Mouse (Mus musculus) stomach, embryonic 14.5 days (tissue): ENCODE results near the gene Adipor1. TPM values are rescaled to one million over a fixed set of nuclear protein-coding genes. Genes with fewer than 3 reads are reported as not detected.

Source experiments
- ATAC-seq: fragments of 200-750 bp; cut with Nextera tagmentation; 2 replicates; pipeline ENCODE4 v1.8.0; 2017; ENCODE audit warnings: low read depth, moderate TSS enrichment; ENCODE audit not compliant: insufficient number of reproducible peaks, insufficient read depth, low FRiP score
- H3K27ac ChIP-seq: fragments of 300-500 bp; sonication (generic); 2 replicates; pipeline ENCODE4 v1.5.1; 2014; ENCODE audit warnings: mild to moderate bottlenecking, low read length, moderate library complexity, mixed read lengths
- H3K27me3 ChIP-seq: fragments of 300-500 bp; sonication (generic); 2 replicates; pipeline ENCODE4 v1.6.1; 2014; ENCODE audit warnings: low read length, control low read depth, mixed read lengths; ENCODE audit not compliant: control insufficient read depth, insufficient read depth
- H3K36me3 ChIP-seq: fragments of 300-500 bp; sonication (generic); 2 replicates; pipeline ENCODE4 v1.6.1; 2014; ENCODE audit warnings: mild to moderate bottlenecking, control low read depth, low read length, moderate library complexity, mixed read lengths; ENCODE audit not compliant: control insufficient read depth, insufficient read depth
- H3K4me1 ChIP-seq: fragments of 300-500 bp; sonication (generic); 2 replicates; pipeline ENCODE4 v1.6.1; 2014; ENCODE audit warnings: low read length, control low read depth, mixed read lengths; ENCODE audit not compliant: control insufficient read depth, insufficient read depth
- H3K4me2 ChIP-seq: fragments of 300-500 bp; sonication (generic); replicated peaks from 2 replicates; pipeline ENCODE4 v1.6.1; 2014; ENCODE audit warnings: low read depth, low read length, control low read depth
- H3K4me3 ChIP-seq: fragments of 300-500 bp; sonication (generic); 2 replicates; pipeline ENCODE4 v1.5.1; 2014; ENCODE audit warnings: low read depth, low read length, control low read depth
- H3K9ac ChIP-seq: fragments of 300-500 bp; sonication (generic); replicated peaks from 2 replicates; pipeline ENCODE4 v1.6.1; 2014; ENCODE audit warnings: low read depth, mild to moderate bottlenecking, control low read depth, low read length, moderate library complexity, mixed read lengths
- H3K9me3 ChIP-seq: fragments of 300-500 bp; sonication (generic); 2 replicates; pipeline ENCODE4 v1.6.1; 2016; ENCODE audit warnings: low read depth, low read length, control low read depth; ENCODE audit not compliant: control insufficient read depth
- WGBS: fragments of 180-500 bp; shearing (Covaris S2); extraction: QIAGEN DNeasy Blood & Tissue Kit; methylation state at CpG from one replicate; pipeline ENCODE4 v1.1.7; 2014; 5-methylcytosine and 5-hydroxymethylcytosine counted together
- polyA plus RNA-seq: library from polyadenylated mRNA; unstranded; fragments of >200 nt; fragmentation: Nextera tagmentation; extraction: Ambion mirVana; gene quantifications from 2 replicates; pipeline ENCODE4 v1.2.1, GENCODE M21; 2014

The Adipor1 gene
- polyA plus RNA-seq, result 85.5 and 91.3 TPM in 2 replicates

GRCm38 (mm10) chr1:134415168-134415831, at the start of gene Adipor1:
Gene Adipor1, plus strand, starts transcription at chr1:134415378.
- Histone ChIP-seq H3K27me3 (no peaks in the 10 kb centered on the region), H3K9me3 (no peaks in the 10 kb centered on the region)

GRCm38 (mm10) chr1:134365491-134365890, 49.7 kb upstream of the Adipor1 start:
- Histone ChIP-seq H3K4me2 (no peak overlapping the region), H3K9ac (no peak overlapping the region), H3K9me3 (peaks cover 5% of the 10 kb centered on the region; the same call in 1 of the 2 replicates), H3K4me1 (peaks cover 6% of the 10 kb centered on the region; the same call in 1 of the 2 replicates), H3K36me3 (no peaks in the 10 kb centered on the region), H3K27me3 (no peaks in the 10 kb centered on the region), H3K4me3 (no peak overlapping the region), H3K27ac (no peak overlapping the region)
- 58% methylated on average over 5 of the region's 5 CpGs for WGBS
- ATAC-seq, result no peak

More at GRCm38 (mm10) chr1:134415168-134415831, at the start of gene Adipor1:
- Histone ChIP-seq H3K4me2 (peak within 1 kb of the TSS; percentile 55), H3K9ac (peak within 1 kb of the TSS; percentile 86), H3K4me1 (peaks cover 27% of the 10 kb centered on the region), H3K27ac (peak within 1 kb of the TSS; percentile 94), H3K36me3 (peaks cover 11% of the 10 kb centered on the region), H3K4me3 (peak within 1 kb of the TSS; percentile 82)
- ATAC-seq, result peak; percentile 100
- WGBS, result under 1% methylated on average over 65 of the region's 77 CpGs

GRCm38 (mm10) chr1:134368777-134369337, 46.3 kb upstream of the Adipor1 start:
- WGBS, result 52% methylated on average over 9 of the region's 9 CpGs
- Histone ChIP-seq H3K9me3 (peaks cover 5% of the 10 kb centered on the region; the same call in 1 of the 2 replicates), H3K9ac (no peak overlapping the region)

GRCm38 (mm10) chr1:134374124-134374523, 41.1 kb upstream of the Adipor1 start:
- ATAC-seq, result no peak
- H3K27me3 ChIP-seq, result no peaks in the 10 kb centered on the region
- no peak overlapping the region for H3K27ac ChIP-seq
- WGBS, result 52% methylated on average over 2 of the region's 2 CpGs
- no peaks in the 10 kb centered on the region for H3K4me1 ChIP-seq
- H3K9ac ChIP-seq, result no peak overlapping the region
- H3K4me3 ChIP-seq, result no peak overlapping the region
- H3K9me3 ChIP-seq, result peaks cover 5% of the 10 kb centered on the region; the same call in 1 of the 2 replicates
- H3K4me2 ChIP-seq, result no peak overlapping the region
- H3K36me3 ChIP-seq, result no peaks in the 10 kb centered on the region

More at GRCm38 (mm10) chr1:134368777-134369337, 46.3 kb upstream of the Adipor1 start:
- Histone ChIP-seq H3K27ac (no peak overlapping the region), H3K27me3 (no peaks in the 10 kb centered on the region), H3K4me1 (no peaks in the 10 kb centered on the region), H3K4me3 (no peak overlapping the region), H3K4me2 (no peak overlapping the region), H3K36me3 (no peaks in the 10 kb centered on the region)
- ATAC-seq, result no peak

- Histone ChIP-seq H3K27ac (no peak overlapping the region), H3K9me3 (no peaks in the 10 kb centered on the region), H3K27me3 (no peaks in the 10 kb centered on the region), H3K9ac (no peak overlapping the region), H3K4me2 (no peak overlapping the region; the same call in 1 of the 2 replicates), H3K36me3 (no peaks in the 10 kb centered on the region), H3K4me1 (peaks cover 8% of the 10 kb centered on the region; the same call in 1 of the 2 replicates), H3K4me3 (no peak overlapping the region)
- WGBS, result 66% methylated on average over 2 of the region's 2 CpGs
- ATAC-seq, result no peak
Measured at GRCm38 (mm10) chr1:134381051-134381450, 34.1 kb upstream of the Adipor1 start.

GRCm38 (mm10) chr1:134381795-134382625, 33.2 kb upstream of the Adipor1 start:
- Histone ChIP-seq H3K9ac (no peak overlapping the region), H3K4me3 (peak overlapping the region; percentile 23), H3K27ac (no peak overlapping the region), H3K4me1 (peaks cover 8% of the 10 kb centered on the region; the same call in 1 of the 2 replicates), H3K9me3 (no peaks in the 10 kb centered on the region), H3K4me2 (peak overlapping the region; percentile 49), H3K27me3 (no peaks in the 10 kb centered on the region), H3K36me3 (no peaks in the 10 kb centered on the region)
- 2% methylated on average over 19 of the region's 19 CpGs for WGBS
- no peak for ATAC-seq

GRCm38 (mm10) chr1:134384581-134384980, 30.6 kb upstream of the Adipor1 start:
- H3K4me1 ChIP-seq, result peaks cover 8% of the 10 kb centered on the region; the same call in 1 of the 2 replicates
- no peaks in the 10 kb centered on the region for H3K36me3 ChIP-seq
- no peak overlapping the region for H3K9ac ChIP-seq
- no peak overlapping the region for H3K4me3 ChIP-seq
- H3K27ac ChIP-seq, result no peak overlapping the region
- 87% methylated on average over 4 of the region's 4 CpGs for whole genome bisulfite sequencing
- H3K9me3 ChIP-seq, result no peaks in the 10 kb centered on the region
- no peak for ATAC-seq
- H3K27me3 ChIP-seq, result no peaks in the 10 kb centered on the region
- H3K4me2 ChIP-seq, result no peak overlapping the region

GRCm38 (mm10) chr1:134385176-134385575, 30.0 kb upstream of the Adipor1 start:
- no peak overlapping the region for H3K27ac ChIP-seq
- ATAC-seq, result no peak

More at GRCm38 (mm10) chr1:134385176-134385575, 30.0 kb upstream of the Adipor1 start:
- H3K4me2 ChIP-seq, result no peak overlapping the region
- H3K9me3 ChIP-seq, result no peaks in the 10 kb centered on the region
- H3K9ac ChIP-seq, result no peak overlapping the region
- no peaks in the 10 kb centered on the region for H3K36me3 ChIP-seq
- H3K4me1 ChIP-seq, result peaks cover 8% of the 10 kb centered on the region; the same call in 1 of the 2 replicates
- no peak overlapping the region for H3K4me3 ChIP-seq
- no peaks in the 10 kb centered on the region for H3K27me3 ChIP-seq
